Mouse (Mus musculus): ENCODE measurements around the gene Rpl41. TPM values are rescaled to one million over a fixed set of nuclear protein-coding genes. Genes with fewer than 3 reads are reported as not detected.

The Rpl41 gene
- polyA plus RNA-seq, 1 experiment = 1,655 TPM

- no peaks in the 10 kb centered on the region for H3K27me3 ChIP-seq (ENCODE audit: control insufficient read depth, insufficient read depth, low read length)
- H3K4me3 ChIP-seq (ENCODE audit: low read depth, low read length) = no peak overlapping the region
- WGBS = 37% methylated on average over 4 of the region's 4 CpGs
- peak overlapping the region; percentile 78 for H3K27ac ChIP-seq (ENCODE audit: insufficient read depth, low read depth, low read length)
- H3K4me1 ChIP-seq (ENCODE audit: control insufficient read depth, insufficient read depth, insufficient read length, low read length) = peaks cover 15% of the 10 kb centered on the region
- TF ChIP-seq POLR2A (IDR thresholded peaks at IDR 0.05; ENCODE audit: low read depth, low read length) (no peak), CTCF (IDR thresholded peaks at IDR 0.05; ENCODE audit: extremely low read depth, insufficient read length, insufficient replicate concordance, low read depth, low read length) (no peak)
- peaks cover 72% of the 10 kb centered on the region for H3K36me3 ChIP-seq (ENCODE audit: control insufficient read depth, insufficient read depth, low read length)
These were observed 30.6 kb upstream of the Rpl41 start for GRCm38 (mm10) chr10:128579731-128580130.

DNA sequence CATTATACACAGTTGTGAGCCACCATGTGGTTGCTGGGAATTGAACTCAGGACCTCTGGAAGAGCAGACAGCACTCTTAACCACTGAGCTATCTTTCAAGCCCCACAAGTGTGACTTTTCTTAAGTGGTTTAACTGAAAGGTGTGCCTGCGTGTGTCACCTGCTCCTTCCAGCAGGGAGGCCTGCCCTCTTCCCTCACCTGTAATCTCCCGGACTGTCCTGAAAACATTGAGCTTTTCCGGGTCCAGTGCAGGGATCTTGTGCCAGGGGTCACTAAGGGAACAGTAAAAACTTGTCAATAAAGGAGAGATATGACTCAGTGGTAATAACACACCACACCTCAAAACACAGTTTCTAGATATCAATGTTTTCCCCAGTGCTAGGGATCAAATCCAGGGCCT lies 30.2 kb upstream of the Rpl41 start:
- H3K27ac ChIP-seq (ENCODE audit: insufficient read depth, low read depth, low read length) = peak overlapping the region; percentile 78
- TF ChIP-seq POLR2A (IDR thresholded peaks at IDR 0.05; ENCODE audit: low read depth, low read length) = no peak
- TF ChIP-seq CTCF (IDR thresholded peaks at IDR 0.05; ENCODE audit: extremely low read depth, insufficient read length, insufficient replicate concordance, low read depth, low read length) = no peak
- H3K4me1 ChIP-seq (ENCODE audit: control insufficient read depth, insufficient read depth, insufficient read length, low read length) = peaks cover 15% of the 10 kb centered on the region
- no peak overlapping the region for H3K4me3 ChIP-seq (ENCODE audit: low read depth, low read length)
- WGBS = 25% methylated on average over 3 of the region's 3 CpGs
- no peaks in the 10 kb centered on the region for H3K27me3 ChIP-seq (ENCODE audit: control insufficient read depth, insufficient read depth, low read length)
- H3K36me3 ChIP-seq (ENCODE audit: control insufficient read depth, insufficient read depth, low read length) = peaks cover 74% of the 10 kb centered on the region

DNA sequence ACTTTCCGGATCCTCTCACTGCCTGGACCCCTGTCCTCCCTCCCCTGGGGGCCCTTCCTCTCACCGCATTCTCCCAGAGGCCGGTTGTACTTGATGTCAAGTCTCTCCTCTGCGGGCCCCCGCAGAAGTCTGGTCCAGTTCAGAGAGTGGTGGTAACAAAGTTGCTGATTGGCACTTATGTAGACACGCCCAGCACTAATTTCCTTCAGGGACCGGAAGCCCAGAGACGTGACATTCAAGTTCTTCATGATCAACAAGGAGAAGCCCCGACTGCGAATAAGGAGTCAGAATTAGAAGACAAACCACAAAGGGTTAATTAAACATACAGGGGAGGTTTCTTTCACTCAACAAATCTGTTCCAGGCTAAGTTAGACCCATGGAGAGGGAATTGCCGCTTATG lies 29.2 kb upstream of the Rpl41 start:
- Histone ChIP-seq H3K27me3 (ENCODE audit: control insufficient read depth, insufficient read depth, low read length) (no peaks in the 10 kb centered on the region), H3K36me3 (ENCODE audit: control insufficient read depth, insufficient read depth, low read length) (peaks cover 77% of the 10 kb centered on the region), H3K4me3 (ENCODE audit: low read depth, low read length) (peak overlapping the region; percentile 34), H3K27ac (ENCODE audit: insufficient read depth, low read depth, low read length) (no peak overlapping the region), H3K4me1 (ENCODE audit: control insufficient read depth, insufficient read depth, insufficient read length, low read length) (peaks cover 8% of the 10 kb centered on the region)
- WGBS = 68% methylated on average over 11 of the region's 11 CpGs
- TF ChIP-seq POLR2A (IDR thresholded peaks at IDR 0.05; ENCODE audit: low read depth, low read length) = no peak
- TF ChIP-seq CTCF (IDR thresholded peaks at IDR 0.05; ENCODE audit: extremely low read depth, insufficient read length, insufficient replicate concordance, low read depth, low read length) = no peak

DNA sequence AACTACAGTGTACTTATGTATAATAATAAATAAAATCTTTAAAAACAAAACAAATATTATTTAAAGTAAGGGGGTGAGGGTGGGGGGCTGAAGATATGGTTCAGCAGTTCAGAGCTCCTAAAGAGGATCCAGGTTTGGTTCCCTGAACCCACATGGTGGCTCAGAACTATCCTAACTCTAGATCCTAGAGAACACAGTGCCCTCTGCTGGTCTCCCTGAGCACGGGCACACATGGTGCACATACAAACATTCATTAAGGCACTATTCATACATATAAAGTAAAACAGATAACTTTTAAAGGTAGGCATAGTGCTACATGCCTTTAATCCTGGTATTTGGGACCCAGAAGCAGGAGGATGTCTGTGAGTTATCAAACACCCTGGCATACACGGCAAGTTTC lies 26.0 kb upstream of the Rpl41 start:
- no peak overlapping the region for H3K4me3 ChIP-seq (ENCODE audit: low read depth, low read length)
- WGBS = 93% methylated on average over 2 of the region's 2 CpGs
- H3K27me3 ChIP-seq (ENCODE audit: control insufficient read depth, insufficient read depth, low read length) = no peaks in the 10 kb centered on the region
- peaks cover 85% of the 10 kb centered on the region for H3K36me3 ChIP-seq (ENCODE audit: control insufficient read depth, insufficient read depth, low read length)
- no peak overlapping the region for H3K27ac ChIP-seq (ENCODE audit: insufficient read depth, low read depth, low read length)
- H3K4me1 ChIP-seq (ENCODE audit: control insufficient read depth, insufficient read depth, insufficient read length, low read length) = peaks cover 6% of the 10 kb centered on the region
- peak; percentile 57; the same call in 1 of the 2 replicates for TF ChIP-seq CTCF (IDR thresholded peaks at IDR 0.05; ENCODE audit: extremely low read depth, insufficient read length, insufficient replicate concordance, low read depth, low read length)
- TF ChIP-seq POLR2A (IDR thresholded peaks at IDR 0.05; ENCODE audit: low read depth, low read length) = no peak

DNA sequence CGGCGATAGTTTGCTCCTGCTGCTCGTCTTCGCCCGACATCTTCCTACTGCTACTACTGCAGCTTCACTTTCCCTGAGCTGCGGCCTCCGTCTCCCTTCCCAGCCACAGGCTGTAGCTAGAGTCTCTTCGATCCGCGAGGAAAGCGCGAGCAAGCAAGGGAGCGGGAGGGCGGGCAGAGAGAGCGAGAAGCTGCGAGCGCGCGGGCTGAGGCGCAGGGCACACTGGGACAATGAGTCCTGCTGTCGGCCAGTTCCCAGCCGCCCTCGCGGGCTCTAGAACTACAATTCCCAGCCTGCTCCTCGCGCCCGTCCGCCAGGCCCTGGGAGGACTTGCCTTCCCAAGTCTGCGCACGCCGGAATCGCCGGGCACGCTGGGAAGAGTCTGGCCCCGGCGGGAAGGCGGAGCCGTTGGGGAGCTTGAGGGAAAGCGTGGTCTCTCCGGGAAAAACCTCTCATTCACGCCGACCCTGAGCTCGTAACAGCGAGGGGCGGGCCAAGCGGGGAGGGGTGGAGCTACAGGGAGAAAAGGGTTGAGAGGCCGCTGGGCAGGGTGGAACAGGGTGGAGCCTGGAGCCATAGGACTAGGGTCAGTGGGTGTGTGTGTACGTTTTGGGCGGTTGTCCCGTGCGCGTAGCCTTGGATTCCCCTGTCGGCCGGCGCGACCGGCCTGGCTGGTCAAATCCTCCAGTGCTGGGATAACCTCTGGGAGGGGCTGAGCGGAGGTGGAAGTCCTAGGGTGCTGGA lies 16.9 kb upstream of the Rpl41 start, which contains the start of gene Pa2g4:
Gene Pa2g4 (minus strand): TSS at position 200 of the 744 bp plus-strand sequence.
- Histone ChIP-seq H3K27me3 (ENCODE audit: control insufficient read depth, insufficient read depth, low read length) (no peaks in the 10 kb centered on the region), H3K27ac (ENCODE audit: insufficient read depth, low read depth, low read length) (peak within 1 kb of the TSS; percentile 72), H3K36me3 (ENCODE audit: control insufficient read depth, insufficient read depth, low read length) (peaks cover 36% of the 10 kb centered on the region), H3K4me1 (ENCODE audit: control insufficient read depth, insufficient read depth, insufficient read length, low read length) (peaks cover 2% of the 10 kb centered on the region; the same call in 1 of the 2 replicates), H3K4me3 (ENCODE audit: low read depth, low read length) (peak within 1 kb of the TSS; percentile 78)
- 1% methylated on average over 58 of the region's 58 CpGs for WGBS
- TF ChIP-seq POLR2A (IDR thresholded peaks at IDR 0.05; ENCODE audit: low read depth, low read length) (peak; percentile 81), CTCF (IDR thresholded peaks at IDR 0.05; ENCODE audit: extremely low read depth, insufficient read length, insufficient replicate concordance, low read depth, low read length) (0 out of 2 replicates have a peak, but pooled peaks have one; percentile 16)

DNA sequence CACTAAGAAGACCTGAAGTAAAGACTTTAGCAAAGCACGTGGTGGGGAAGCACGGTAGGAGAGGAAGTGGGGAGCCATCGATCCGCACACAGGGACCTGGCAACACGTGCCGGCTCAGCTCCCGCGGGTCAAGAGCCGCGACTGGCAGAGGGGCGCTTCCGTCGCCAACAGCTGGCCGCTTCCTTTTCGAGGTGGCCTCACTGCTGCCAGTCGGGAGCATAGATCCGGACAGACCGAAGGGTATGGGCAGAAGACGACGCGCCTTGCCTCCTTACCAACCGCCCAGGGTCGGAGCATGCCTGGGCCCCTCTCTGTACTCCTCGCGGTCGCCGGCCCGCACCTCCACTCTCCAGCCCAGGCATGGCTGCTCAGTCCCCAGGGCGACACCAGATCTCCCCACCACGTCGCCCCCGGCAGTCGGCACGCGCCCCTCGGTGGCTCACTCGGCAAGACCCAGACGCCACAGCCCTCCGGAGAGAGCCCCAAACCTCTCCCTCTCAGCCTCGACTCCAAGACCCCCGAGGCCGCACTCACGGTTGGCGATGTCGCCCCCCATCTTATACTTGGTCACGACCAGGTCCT lies 16.2 kb upstream of the Rpl41 start:
- TF ChIP-seq POLR2A (IDR thresholded peaks at IDR 0.05; ENCODE audit: low read depth, low read length) (no peak), CTCF (IDR thresholded peaks at IDR 0.05; ENCODE audit: extremely low read depth, insufficient read length, insufficient replicate concordance, low read depth, low read length) (no peak)
- H3K27ac ChIP-seq (ENCODE audit: insufficient read depth, low read depth, low read length) = peak overlapping the region; percentile 59
- peak overlapping the region; percentile 78 for H3K4me3 ChIP-seq (ENCODE audit: low read depth, low read length)
- WGBS = under 1% methylated on average over 46 of the region's 46 CpGs
- H3K27me3 ChIP-seq (ENCODE audit: control insufficient read depth, insufficient read depth, low read length) = no peaks in the 10 kb centered on the region
- peaks cover 40% of the 10 kb centered on the region for H3K36me3 ChIP-seq (ENCODE audit: control insufficient read depth, insufficient read depth, low read length)
- peaks cover 2% of the 10 kb centered on the region; the same call in 1 of the 2 replicates for H3K4me1 ChIP-seq (ENCODE audit: control insufficient read depth, insufficient read depth, insufficient read length, low read length)

DNA sequence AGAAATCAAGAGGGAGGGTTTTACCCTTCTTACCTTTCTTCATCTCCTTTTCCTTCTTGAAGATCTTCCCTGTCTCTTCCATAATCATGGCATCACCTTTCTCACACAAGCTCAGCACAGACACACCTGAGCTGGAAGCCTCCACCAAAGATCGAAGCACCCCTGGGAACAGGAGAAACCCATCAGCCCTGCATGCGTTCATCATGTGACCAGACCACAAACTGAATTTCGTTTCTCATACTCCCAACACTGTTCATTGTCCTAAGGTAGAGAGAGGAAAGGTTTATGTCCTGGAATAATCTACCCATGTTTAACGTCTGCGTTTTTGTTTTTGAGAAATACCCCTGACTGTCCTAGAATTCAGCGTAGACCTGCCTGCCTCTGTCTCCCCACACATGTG lies 14.4 kb upstream of the Rpl41 start:
- TF ChIP-seq CTCF (IDR thresholded peaks at IDR 0.05; ENCODE audit: extremely low read depth, insufficient read length, insufficient replicate concordance, low read depth, low read length) (no peak), POLR2A (IDR thresholded peaks at IDR 0.05; ENCODE audit: low read depth, low read length) (no peak)
- Histone ChIP-seq H3K27me3 (ENCODE audit: control insufficient read depth, insufficient read depth, low read length) (no peaks in the 10 kb centered on the region), H3K27ac (ENCODE audit: insufficient read depth, low read depth, low read length) (no peak overlapping the region), H3K4me1 (ENCODE audit: control insufficient read depth, insufficient read depth, insufficient read length, low read length) (peaks cover 2% of the 10 kb centered on the region; the same call in 1 of the 2 replicates), H3K36me3 (ENCODE audit: control insufficient read depth, insufficient read depth, low read length) (peaks cover 41% of the 10 kb centered on the region), H3K4me3 (ENCODE audit: low read depth, low read length) (no peak overlapping the region)
- WGBS = 65% methylated on average over 6 of the region's 6 CpGs

All from small intestine, adult 2 months (tissue).